Mouse (Mus musculus) bone marrow, adult 2 months (tissue): ENCODE results near the gene Stoml1.

ENCODE experiments used
- CTCF ChIP-seq: fragments of 200-500 bp; IDR thresholded peaks from 2 replicates; pipeline ENCODE4 v1.5.1; 2011; ENCODE audit warnings: low read length, control low read depth; ENCODE audit not compliant: control insufficient read depth, insufficient read depth
- POLR2A ChIP-seq: fragments of 200-500 bp; IDR thresholded peaks from 2 replicates; pipeline ENCODE4 v1.6.1; 2011; ENCODE audit warnings: low read depth, mild to moderate bottlenecking, control low read depth, low read length, borderline replicate concordance; ENCODE audit not compliant: control insufficient read depth

DNA sequence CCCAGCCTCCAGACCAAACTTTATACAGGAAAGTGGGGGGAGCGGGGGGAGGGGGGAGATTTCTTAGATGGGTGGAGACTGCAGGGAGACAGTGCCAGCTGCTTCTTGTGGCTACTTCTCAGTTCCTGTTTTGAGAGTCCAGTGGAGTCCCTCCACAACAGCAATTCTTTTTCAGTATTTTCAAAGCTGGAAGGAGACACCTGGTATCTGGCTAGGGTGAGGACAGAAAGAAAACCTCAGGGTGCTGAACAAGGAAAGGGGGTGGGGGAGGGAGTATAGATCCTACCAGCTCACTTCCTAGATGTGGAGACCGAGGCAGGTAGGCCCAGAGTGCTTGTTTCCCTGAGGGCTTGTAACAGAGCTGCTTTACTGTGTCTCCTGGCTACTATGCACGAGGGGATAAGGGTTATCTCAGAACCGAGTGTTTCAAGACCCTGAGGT, 13.6 kb downstream of the Stoml1 start:
- TF ChIP-seq CTCF (no peak), POLR2A (no peak)
